Mouse (Mus musculus) induced T-regulatory cell, adult 2 months (primary cell): ENCODE data around the gene Dclk1.
"Not testable (repeated sequence)": the region's sequence is repeated elsewhere in the genome, so short reads cannot be mapped to it uniquely, and the experiment has no call there.

Source experiments
- DNase-seq: peaks from one replicate; pipeline ENCODE4 v3.0.0-alpha.2; 2012; ENCODE audit warnings: low read depth

Dclk1 gene

DNA sequence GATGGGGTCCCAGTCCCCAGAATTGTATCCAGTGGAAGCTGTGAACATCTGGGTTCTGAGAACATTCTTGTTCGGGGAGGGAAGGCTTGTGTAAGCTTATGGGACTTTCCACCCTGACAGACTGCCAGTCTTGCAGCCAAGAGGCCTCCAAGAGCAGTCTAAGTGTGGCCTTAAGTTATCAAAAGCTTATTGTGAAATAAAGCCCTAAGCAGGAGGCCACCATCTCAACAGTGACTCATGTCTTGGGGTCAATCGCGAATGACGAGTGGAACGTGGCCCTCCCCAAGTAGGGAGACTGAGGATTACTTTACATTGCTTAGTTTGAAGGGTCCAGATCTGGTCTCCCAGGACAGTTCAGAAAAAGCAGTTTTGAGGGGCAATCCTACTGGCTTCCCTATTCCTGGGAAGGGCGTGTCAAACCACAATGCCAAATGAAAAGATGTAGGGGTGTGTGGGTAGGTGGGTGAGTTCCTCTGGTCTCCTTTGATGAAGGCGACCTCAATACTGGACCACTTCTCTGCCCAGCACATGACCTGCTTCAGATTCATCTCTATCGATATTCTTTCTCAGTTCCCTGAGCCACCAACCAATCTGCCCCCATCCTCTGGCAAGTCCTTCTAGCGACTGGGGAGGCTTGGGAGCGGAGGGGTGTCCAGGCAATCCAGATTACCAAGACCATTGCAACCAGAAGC lies at the start of gene Dclk1:
Dclk1 (plus strand) TSS at position 635 of the 692 bp plus-strand sequence.
- no peak for DNase-seq

DNA sequence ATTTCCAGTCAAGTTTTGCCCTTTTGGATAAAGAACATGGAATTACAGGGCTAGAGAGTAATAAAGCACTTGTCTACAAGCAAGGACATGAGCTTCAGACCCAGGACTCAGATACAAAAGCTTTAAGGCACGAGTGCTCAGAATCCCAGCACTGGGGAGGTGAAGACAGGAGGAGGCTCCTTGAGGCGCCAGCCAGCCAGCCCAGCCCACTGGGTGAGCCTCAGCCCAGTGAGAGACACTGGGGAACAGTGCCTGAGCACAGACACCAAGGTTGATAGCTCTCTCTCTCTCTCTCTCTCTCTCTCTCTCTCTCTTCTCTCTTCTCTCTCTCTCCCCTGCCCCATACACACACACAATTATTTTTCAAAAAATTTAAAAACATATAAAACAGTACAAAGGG lies 48.8 kb upstream of the Dclk1 start:
- DNase-seq: no peak

DNA sequence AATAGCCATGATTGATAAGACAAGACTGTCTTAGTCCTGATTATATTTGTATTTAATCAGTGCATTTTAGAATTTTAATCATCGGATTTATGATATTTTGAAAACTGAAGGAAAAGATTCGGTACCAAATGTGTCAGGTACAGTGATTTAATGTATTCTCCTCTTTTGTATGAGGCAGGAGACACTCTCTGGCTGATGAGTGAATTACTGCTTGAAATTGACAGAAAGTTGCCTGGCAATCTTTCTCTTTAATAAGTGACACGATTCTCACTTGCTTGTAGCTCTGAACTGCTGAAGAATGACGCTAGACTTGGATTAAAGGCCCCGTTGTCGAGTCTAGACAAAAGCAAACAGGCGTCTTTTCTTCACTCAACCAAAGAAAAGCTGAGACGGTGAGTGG lies 47.4 kb upstream of the Dclk1 start:
- no peak for DNase-seq

- no peak for DNase-seq
Measured at GRCm38 (mm10) chr3:55195581-55196327, 46.4 kb upstream of the Dclk1 start.

GRCm38 (mm10) chr3:55196328-55196710 lies 45.8 kb upstream of the Dclk1 start:
- no peak for DNase-seq

DNA sequence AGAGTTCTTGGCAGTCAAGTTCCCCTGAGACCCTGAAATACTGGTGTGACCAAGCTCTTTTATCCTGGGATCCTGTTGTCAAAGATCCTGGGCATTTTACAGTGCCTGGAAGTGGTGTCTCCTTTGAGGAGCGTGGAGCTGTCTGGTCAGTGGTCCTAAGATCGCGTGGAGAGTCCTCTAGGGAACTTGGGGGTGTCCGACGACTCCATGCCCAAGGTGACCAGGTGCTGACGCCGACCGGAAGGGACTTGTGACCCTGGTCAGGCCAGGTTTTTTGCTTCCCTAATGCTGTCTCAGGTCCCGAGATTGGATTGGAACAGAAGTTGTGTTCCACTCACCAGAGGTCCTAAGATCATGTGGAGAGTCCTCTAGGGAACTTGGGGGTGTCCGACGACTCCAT lies 38.5 kb upstream of the Dclk1 start:
- DNase-seq: not testable (repeated sequence)

DNA sequence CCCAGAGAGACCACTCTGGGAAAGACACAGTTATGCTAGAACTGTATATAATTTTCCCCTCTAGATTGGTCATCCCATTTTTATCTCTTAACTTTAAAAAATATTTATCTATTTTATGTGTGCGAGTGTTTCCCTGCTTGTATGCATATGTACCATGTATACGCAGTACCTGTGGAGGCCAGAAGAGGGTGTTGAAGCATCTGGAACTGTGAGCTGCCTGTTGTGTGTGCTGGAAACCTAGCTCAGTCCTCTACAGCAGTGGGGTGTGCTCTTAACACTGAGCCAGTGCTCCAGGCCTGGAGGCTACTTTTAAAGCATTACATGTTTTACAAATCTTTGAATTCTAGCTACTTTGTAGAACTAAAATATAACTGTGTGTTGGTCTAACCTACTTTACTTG lies 35.8 kb upstream of the Dclk1 start:
- DNase-seq: no peak

- no peak for DNase-seq
Measured at GRCm38 (mm10) chr3:55207665-55208064, 34.5 kb upstream of the Dclk1 start.

DNA sequence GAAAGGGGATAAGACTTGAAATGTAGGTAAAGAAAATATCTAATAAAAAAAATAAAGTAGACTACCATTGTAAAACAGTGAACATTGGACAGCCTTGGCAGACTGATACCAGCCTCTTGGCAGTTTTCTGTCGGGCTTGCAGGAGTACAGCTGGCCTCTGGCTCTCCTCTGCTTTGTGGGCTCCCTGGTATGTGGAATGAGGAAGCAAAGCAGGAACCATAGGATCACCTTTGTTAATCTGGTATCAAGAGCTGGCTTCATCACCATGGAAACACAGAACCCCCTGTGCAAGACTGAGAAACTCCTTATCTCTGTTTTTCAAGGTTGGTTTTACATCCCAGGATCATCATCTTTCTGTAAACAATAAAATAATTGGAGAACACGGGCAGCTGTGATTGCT lies 29.9 kb upstream of the Dclk1 start:
- no peak for DNase-seq

GRCm38 (mm10) chr3:55213785-55214184 lies 28.4 kb upstream of the Dclk1 start:
- no peak for DNase-seq

GRCm38 (mm10) chr3:55214413-55214812 lies 27.8 kb upstream of the Dclk1 start:
- DNase-seq: no peak

DNA sequence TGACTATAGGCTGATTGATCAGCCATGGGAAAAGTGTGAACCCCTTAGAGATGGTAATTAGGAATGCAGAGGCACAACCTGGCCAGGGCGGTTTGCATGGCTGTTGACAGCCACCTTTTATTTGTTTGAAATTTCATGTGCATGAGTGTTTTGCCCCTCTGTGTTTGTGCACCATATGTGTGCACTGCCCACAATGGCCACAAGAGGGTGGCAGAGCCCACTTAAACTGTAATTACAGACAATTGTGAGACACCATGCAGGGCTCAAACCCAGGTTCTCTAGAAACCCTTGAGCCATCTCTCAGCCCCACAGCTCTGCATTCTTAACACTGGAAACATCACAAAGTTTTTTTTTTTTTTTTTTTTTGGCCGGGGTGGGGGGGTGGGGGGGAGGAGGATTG lies 19.7 kb upstream of the Dclk1 start:
- no peak for DNase-seq

DNA sequence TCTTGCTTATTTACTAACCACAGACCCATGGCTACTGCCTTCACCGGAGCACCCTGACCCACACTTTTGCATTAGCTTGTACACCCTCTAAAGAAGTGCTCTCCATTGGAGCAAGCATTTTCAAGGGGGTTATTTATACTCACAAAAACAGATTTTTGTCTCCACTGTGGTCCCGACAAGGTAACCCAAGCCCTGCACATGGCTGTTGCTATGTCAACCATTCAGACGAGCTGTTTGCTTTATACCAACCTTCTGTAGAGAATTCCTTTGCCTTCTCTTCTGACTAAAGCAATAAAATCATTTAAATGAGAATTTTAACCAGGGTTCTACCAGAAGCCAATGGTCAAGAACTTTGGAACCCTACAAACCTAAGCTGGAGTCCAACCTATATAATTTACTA lies 18.3 kb upstream of the Dclk1 start:
- no peak for DNase-seq

GRCm38 (mm10) chr3:55226501-55227213 lies 15.5 kb upstream of the Dclk1 start:
- DNase-seq: no peak

DNA sequence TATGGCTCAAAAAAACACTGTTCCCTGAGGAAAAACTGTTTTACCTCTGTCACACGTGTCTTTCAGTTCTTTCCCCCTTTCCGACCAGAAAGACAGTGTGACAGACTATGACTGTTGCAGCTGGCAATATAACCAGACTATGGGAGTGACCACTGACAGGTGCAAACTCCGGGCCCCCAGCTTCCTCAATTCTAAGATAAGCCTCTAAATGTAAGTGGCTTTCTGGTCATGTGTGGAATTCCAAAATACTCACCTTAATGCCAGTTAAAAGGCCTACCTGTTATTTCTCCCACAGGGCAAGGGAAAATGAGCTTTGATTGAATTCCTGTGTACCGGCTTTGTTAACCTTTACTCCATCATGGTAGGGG lies 15.0 kb upstream of the Dclk1 start:
- no peak for DNase-seq

DNA sequence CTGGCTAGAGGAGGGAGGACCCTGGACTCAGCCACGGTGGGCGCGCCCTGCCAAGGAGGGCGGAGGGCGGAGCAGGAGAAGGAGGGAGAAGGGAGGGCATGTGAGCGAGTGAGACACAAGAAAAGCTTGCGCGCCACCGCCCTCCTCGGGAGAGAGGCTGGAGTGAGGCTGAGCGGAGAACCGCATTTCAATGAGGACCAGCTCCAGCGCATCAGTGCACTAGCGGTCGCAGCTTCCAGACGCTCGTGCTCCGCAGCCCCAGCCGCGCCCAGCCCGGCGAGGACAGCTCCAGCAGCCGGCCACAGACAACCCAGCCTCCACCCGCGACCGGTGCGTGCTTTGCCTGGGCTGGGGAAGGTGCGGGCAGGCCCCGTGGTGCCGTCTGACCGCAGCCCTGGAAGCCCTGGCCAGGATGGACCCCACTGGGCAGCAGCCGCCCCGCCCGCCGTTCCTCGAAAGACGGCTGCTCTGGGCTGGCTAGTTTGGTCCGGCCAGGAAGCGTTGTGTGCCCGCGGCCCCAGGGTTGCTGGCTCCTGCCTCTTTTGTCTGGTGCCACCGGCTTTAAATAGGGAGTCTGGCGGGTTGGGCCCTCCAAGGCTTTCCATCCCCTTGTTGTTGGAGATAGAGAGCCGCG lies 375 bp downstream of the Dclk1 start:
- DNase-seq: no peak

DNA sequence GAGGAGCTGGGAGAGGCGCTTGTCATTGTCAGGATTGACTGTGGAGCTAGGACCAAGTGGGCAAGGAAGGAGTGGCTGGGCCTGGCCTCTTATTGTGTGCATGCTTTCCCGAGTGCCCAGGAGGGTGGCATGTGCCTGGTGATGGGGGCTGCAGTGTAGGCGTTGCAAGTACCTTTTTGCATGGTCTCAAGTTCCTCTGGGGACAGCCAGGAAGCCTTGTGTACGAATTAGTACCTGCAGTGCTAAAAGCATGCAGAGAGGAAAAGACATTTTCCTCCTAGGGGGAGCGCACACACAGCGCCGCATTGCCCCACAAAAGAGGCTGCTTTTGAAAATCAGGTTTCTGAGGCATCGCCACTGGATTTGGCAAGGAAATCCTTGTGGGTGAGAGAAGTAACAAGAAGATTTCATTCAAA lies 900 bp downstream of the Dclk1 start:
- no peak for DNase-seq

DNA sequence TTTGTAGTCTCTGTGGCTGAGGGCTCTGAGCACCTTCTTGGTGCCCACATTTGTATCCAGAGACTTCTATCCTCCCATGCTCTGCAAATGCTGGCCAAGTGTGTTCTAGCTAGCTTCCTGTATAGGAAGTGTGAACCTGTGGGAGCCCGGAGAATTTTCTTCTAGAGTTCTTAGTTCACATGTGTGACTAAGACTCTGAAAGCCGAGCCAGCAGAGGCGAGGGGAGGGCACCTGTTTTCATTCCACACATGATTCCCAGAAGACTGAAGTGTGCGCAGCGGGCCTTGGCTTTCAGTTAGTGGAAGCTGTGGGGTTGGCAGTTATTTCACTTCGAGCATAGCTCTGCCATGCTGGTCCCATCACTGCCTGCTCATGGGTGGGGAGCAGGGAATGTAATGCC lies 1.9 kb downstream of the Dclk1 start:
- no peak for DNase-seq

DNA sequence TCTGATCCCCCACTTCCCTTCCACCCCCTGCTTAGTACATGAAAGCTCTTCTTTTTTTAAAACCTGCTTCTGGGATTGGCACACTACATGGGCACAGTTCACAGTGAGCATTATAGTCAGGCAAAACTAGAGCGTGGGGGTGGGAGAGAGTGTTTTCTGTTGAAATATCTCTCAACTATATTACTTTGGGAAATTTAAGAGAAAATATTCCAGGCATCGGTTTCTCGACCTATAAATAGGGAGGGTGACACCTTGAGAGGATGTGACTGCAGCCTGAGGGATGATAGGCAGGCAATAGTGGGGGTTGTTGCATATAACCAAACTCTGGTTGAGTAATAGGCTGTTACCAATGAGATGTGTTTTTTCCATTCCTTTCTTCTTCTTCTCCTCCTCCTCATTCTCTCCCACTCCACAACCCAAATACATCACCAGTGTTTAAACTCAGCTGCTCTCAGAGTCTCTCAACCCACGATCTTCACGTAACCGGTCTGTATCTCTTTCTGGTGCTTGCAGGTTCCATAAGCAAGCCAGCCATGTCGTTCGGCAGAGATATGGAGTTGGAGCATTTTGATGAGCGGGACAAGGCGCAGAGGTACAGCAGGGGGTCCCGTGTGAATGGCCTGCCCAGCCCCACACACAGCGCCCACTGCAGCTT lies 4.6 kb downstream of the Dclk1 start:
- no peak for DNase-seq

- no peak for DNase-seq
Measured at GRCm38 (mm10) chr3:55248048-55248447, 5.9 kb downstream of the Dclk1 start.

DNA sequence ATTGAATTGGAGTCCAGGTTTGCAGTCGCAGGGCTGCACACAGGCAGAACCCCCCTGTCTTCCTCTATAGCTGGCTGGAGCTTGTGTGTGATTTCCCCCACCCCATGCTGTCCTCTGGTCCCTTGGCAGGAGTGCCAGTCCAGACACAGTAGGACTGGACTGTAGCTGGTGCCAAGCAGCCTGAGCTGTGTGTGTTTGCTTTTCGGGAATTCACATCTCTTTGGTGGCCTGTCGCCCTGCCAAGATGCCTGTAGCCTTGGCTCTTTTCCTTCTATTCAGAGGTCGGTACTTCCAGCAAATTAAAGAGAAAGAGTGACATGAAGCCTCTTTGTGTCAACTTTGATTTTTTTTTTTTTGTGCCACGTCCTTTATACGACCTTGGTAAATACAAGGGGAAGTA lies 6.3 kb downstream of the Dclk1 start:
- no peak for DNase-seq

- no peak for DNase-seq
Measured at GRCm38 (mm10) chr3:55250631-55251030, 8.5 kb downstream of the Dclk1 start.
